Mouse (Mus musculus): ENCODE results near the gene Haus7.

DNA sequence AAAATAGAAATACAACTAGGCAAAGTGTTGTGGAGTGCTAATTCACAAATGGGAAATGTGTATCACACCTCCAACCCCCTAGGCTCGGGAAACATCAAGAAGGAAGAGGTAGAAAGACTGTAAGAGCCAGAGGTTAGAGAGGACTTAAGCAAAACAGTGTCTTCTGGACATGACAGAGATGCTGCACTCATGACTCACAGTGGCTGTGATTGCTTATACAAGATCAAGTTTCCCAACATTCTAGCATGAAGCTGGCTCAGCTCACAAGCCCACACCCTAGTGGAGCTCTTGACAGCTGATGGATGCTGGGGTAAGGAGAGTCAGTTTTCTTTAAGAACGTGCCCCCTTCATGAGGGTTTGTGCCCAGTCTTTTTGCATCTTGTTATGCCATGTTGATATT lies 17.4 kb downstream of the Haus7 start:
- TF ChIP-seq GATA1 (IDR thresholded peaks at IDR 0.05; ENCODE audit: borderline replicate concordance, low read length): no peak
- no peak for TF ChIP-seq FLI1 (IDR thresholded peaks at IDR 0.05; ENCODE audit: low read length)

Data from megakaryocyte, embryonic 14.5 days (primary cell).